Mouse (Mus musculus): ENCODE measurements around the gene Ftl1-ps1. TPM values are rescaled to one million over a fixed set of nuclear protein-coding genes. Genes with fewer than 3 reads are reported as not detected.

The Ftl1-ps1 gene
- polyA plus RNA-seq, 1 experiment from 2014 or later, result 91.3 TPM

MicroRNA genes within 50 kb of the gene (microRNA counts, 519-probe panel; counts per million panel counts)
- microRNA mmu-miR-692, result 188 counts per million, percentile 57 among the panel's probes with 10 or more counts

Small RNA genes within 50 kb of the gene (microRNA-seq; reads per million reads assigned to microRNA genes)
- not detected for gene Mir692-3

Other genes starting within 250 kb of the Ftl1-ps1 start
- gene Exoc3, start 191.0 kb upstream of the Ftl1-ps1 start, polyA plus RNA-seq (2016; fragmentation: Nextera tagmentation; extraction: Ambion mirVana), result 77.4 and 82.2 TPM in 2 replicates
- 1.1 and 1.5 TPM in 2 replicates for gene Ahrr, start 107.4 kb upstream of the Ftl1-ps1 start, polyA plus RNA-seq (2016; fragmentation: Nextera tagmentation; extraction: Ambion mirVana)
- gene Pdcd6, start 82.1 kb upstream of the Ftl1-ps1 start, polyA plus RNA-seq (2016; fragmentation: Nextera tagmentation; extraction: Ambion mirVana), result 128 and 135 TPM in 2 replicates
- gene Sdha, start 49.4 kb upstream of the Ftl1-ps1 start, polyA plus RNA-seq (2016; fragmentation: Nextera tagmentation; extraction: Ambion mirVana), result 252 and 254 TPM in 2 replicates
- gene Ccdc127, start 49.4 kb upstream of the Ftl1-ps1 start, polyA plus RNA-seq (2016; fragmentation: Nextera tagmentation; extraction: Ambion mirVana), result 55.8 and 59.1 TPM in 2 replicates
- gene Lrrc14b, start 35.7 kb upstream of the Ftl1-ps1 start, polyA plus RNA-seq (2016; fragmentation: Nextera tagmentation; extraction: Ambion mirVana), result not detected in 2 replicates
- gene Zfp72, start 8.9 kb upstream of the Ftl1-ps1 start, polyA plus RNA-seq (2016; fragmentation: Nextera tagmentation; extraction: Ambion mirVana), result 6.4 and 6.9 TPM in 2 replicates
- 22.1 and 25.9 TPM in 2 replicates for gene Zfp825, start 94.3 kb downstream of the Ftl1-ps1 start, polyA plus RNA-seq (2016; fragmentation: Nextera tagmentation; extraction: Ambion mirVana)
- gene Erap1, start 239.9 kb downstream of the Ftl1-ps1 start, polyA plus RNA-seq (2016; fragmentation: Nextera tagmentation; extraction: Ambion mirVana), result 3.0 and 3.8 TPM in 2 replicates